Mouse (Mus musculus) embryonic facial prominence, embryonic 13.5 days (tissue): ENCODE data around the gene Myrf. TPM values are rescaled to one million over a fixed set of nuclear protein-coding genes. Genes with fewer than 3 reads are reported as not detected.
A peak's percentile ranks its signal among the peaks of the same experiment; 100 is the strongest.

Experiments used
- ATAC-seq: fragments of 200-750 bp; cut with Nextera tagmentation; 2 replicates; pipeline ENCODE4 v1.8.0; 2017; ENCODE audit warnings: low read depth; ENCODE audit not compliant: insufficient number of reproducible peaks, insufficient read depth, low FRiP score, low TSS enrichment
- H3K27ac ChIP-seq: fragments of 300-500 bp; sonication (generic); 2 replicates; pipeline ENCODE4 v1.5.1; 2015; ENCODE audit warnings: moderate library complexity, mild to moderate bottlenecking, inconsistent platforms
- H3K27me3 ChIP-seq: fragments of 300-500 bp; sonication (generic); 2 replicates; pipeline ENCODE4 v1.6.1; 2015; ENCODE audit warnings: mild to moderate bottlenecking, inconsistent platforms
- H3K36me3 ChIP-seq: fragments of 300-500 bp; sonication (generic); 2 replicates; pipeline ENCODE4 v1.6.1; 2015; ENCODE audit warnings: mild to moderate bottlenecking, inconsistent platforms
- H3K4me1 ChIP-seq: fragments of 300-500 bp; sonication (generic); 2 replicates; pipeline ENCODE4 v1.6.1; 2015; ENCODE audit warnings: inconsistent platforms
- H3K4me2 ChIP-seq: fragments of 300-500 bp; sonication (generic); 2 replicates; pipeline ENCODE4 v1.6.1; 2015; ENCODE audit warnings: moderate library complexity, mild to moderate bottlenecking, inconsistent platforms
- H3K4me3 ChIP-seq: fragments of 300-500 bp; sonication (generic); 2 replicates; pipeline ENCODE4 v1.5.1; 2015; ENCODE audit warnings: mild to moderate bottlenecking, inconsistent platforms
- H3K9ac ChIP-seq: fragments of 300-500 bp; sonication (generic); 2 replicates; pipeline ENCODE4 v1.6.1; 2015; ENCODE audit warnings: mild to moderate bottlenecking, inconsistent platforms
- H3K9me3 ChIP-seq: fragments of 300-500 bp; sonication (generic); 2 replicates; pipeline ENCODE4 v1.6.1; 2016; ENCODE audit warnings: inconsistent platforms
- WGBS: fragments of 180-500 bp; shearing (Covaris S2); methylation state at CpG from one replicate; pipeline ENCODE4 v1.1.7; 2015; ENCODE audit warnings: mixed read lengths; 5-methylcytosine and 5-hydroxymethylcytosine counted together
- polyA plus RNA-seq: library from polyadenylated mRNA; unstranded; fragments of >200 nt; fragmentation: Nextera tagmentation; extraction: Ambion mirVana; gene quantifications from 2 replicates; pipeline ENCODE4 v1.2.1, GENCODE M21; 2015

Myrf gene
- polyA plus RNA-seq, 1 experiment from 2014 or later = 0.91 TPM

DNA sequence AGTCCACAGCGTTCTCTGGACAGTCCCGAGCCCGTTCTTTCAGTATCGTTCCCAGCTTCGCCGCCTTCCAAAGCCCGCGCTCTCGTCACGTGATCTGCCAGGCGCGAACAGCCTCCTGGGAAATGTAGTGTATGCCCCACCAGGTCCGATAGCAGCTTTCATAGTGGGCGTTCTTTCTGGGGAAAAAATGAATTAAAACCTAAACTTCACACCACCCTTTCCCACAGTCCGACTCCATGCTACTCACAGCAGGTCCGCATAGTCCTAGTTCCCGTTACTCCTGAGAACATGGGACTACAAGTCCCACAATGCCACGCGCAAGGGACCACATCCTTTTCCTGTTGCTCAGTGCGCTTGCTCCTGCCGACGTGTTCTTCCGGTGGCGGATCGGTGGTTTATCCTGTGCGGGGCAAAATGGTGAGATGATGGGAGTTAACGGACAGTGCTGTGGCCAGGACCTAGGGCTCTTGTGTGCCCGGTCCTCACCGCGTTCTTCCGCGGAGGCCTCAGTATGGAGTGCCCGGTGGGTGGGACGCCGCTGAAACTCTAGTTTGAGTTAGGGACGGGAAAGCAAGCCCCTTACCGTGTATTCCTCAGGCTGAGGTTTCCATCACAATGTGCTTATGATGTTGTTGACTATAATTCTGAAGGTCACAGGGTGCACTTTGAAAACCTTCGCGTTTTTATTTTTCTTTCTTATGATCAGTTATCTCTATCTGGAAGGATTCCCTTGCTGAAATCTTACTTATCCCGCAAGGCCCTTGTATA, 36.5 kb downstream of the Myrf start, which contains the start of the genes Tmem258 and Fen1:
Gene Tmem258 (plus strand): TSS at position 167 of the 768 bp plus-strand sequence.
Gene Fen1 (minus strand): TSS at position 322 of the 768 bp plus-strand sequence.
- H3K4me2 ChIP-seq = peak within 1 kb of the TSS; percentile 90
- no peaks in the 10 kb centered on the region for H3K9me3 ChIP-seq
- 0% methylated on average over 40 of the region's 40 CpGs for WGBS

DNA sequence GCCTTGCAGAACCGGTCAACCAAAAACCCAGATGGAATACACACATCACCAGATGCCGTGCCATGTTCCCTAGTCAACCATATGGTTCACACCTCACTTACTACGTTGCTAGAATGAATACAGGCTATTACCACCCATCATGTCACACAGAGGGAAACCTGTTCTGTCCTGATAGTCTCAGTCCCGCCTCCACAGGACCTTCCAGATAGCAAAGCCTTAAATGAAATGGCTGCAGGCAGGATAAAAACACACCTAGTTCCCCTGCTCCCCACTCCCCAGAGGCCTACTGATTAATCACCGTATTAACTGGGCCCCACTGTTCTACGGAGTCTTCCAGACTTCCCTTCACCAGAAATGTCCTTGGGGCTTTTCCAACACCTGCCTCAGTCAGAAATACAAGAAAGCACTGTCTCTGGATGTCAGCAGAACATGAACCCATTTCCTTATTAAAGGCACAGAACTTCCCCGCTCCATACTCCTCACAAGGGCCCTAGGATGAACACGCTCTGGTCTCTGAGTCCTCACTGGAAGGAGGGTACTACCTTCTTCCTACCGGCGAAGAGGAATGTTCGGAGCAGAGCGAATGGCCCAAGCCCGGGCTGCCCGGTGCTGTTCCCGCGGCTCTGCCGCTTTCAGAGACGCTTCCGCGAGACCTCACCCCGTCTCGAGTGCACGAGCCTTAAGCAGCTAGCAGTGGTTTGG, 37.3 kb downstream of the Myrf start:
- Histone ChIP-seq H3K27ac (peak overlapping the region; percentile 83), H3K36me3 (peaks cover 54% of the 10 kb centered on the region), H3K4me2 (peak overlapping the region; percentile 90), H3K9me3 (no peaks in the 10 kb centered on the region), H3K9ac (peak overlapping the region; percentile 93), H3K27me3 (no peaks in the 10 kb centered on the region), H3K4me1 (peaks cover 17% of the 10 kb centered on the region), H3K4me3 (peak overlapping the region; percentile 90)
- ATAC-seq = peak; percentile 29; the same call in 1 of the 2 replicates
- 2% methylated on average over 23 of the region's 23 CpGs for WGBS

More for the DNA sequence above, 36.5 kb downstream of the Myrf start, which contains the start of the genes Tmem258 and Fen1:
- Histone ChIP-seq H3K9ac (peak within 1 kb of the TSS; percentile 93), H3K4me3 (peak within 1 kb of the TSS; percentile 90), H3K27ac (peak within 1 kb of the TSS; percentile 83), H3K27me3 (no peaks in the 10 kb centered on the region), H3K36me3 (peaks cover 61% of the 10 kb centered on the region), H3K4me1 (peaks cover 17% of the 10 kb centered on the region)
- ATAC-seq = peak; percentile 84

DNA sequence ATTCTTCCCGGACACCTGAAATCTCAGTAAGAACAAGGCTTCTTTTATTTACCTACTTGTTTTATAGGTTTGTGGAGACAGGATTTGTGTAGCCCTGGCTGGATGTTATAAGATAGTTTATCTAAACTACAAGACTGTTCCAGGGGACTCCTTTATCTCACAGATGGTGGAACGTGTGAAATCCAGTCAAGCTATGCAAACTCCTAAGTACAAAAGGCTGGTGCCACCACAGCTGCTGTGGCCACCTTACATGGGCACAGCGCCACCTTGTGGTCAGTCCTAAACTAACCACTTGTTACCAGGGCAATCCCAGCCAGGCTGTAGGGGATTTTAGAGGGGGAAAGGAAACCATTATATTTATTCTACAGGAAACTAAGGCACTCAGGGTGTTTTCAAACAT, 41.8 kb downstream of the Myrf start:
- ATAC-seq = no peak
- Histone ChIP-seq H3K9ac (no peak overlapping the region), H3K27me3 (no peaks in the 10 kb centered on the region), H3K4me2 (no peak overlapping the region), H3K27ac (no peak overlapping the region), H3K4me3 (no peak overlapping the region), H3K4me1 (peaks cover 8% of the 10 kb centered on the region), H3K9me3 (no peaks in the 10 kb centered on the region), H3K36me3 (peaks cover 67% of the 10 kb centered on the region)
- 30% methylated on average over 3 of the region's 3 CpGs for whole genome bisulfite sequencing

- H3K27me3 ChIP-seq = no peaks in the 10 kb centered on the region
- peaks cover 8% of the 10 kb centered on the region for H3K4me1 ChIP-seq
- WGBS = 80% methylated on average over 2 of the region's 2 CpGs
- no peak for ATAC-seq
- no peaks in the 10 kb centered on the region for H3K9me3 ChIP-seq
- no peak overlapping the region for H3K9ac ChIP-seq
- no peak overlapping the region for H3K4me2 ChIP-seq
- H3K4me3 ChIP-seq = no peak overlapping the region
- no peak overlapping the region for H3K27ac ChIP-seq
- peaks cover 71% of the 10 kb centered on the region for H3K36me3 ChIP-seq
These were observed 42.3 kb downstream of the Myrf start for GRCm38 (mm10) chr19:10198286-10198685.

GRCm38 (mm10) chr19:10197130-10197529, 43.4 kb downstream of the Myrf start:
- no peak for ATAC-seq
- WGBS = 86% methylated on average over 4 of the region's 4 CpGs
- no peak overlapping the region for H3K9ac ChIP-seq

GRCm38 (mm10) chr19:10195252-10195651, 45.3 kb downstream of the Myrf start:
- Histone ChIP-seq H3K27me3 (no peaks in the 10 kb centered on the region), H3K27ac (no peak overlapping the region), H3K9me3 (no peaks in the 10 kb centered on the region), H3K4me3 (no peak overlapping the region), H3K4me1 (no peaks in the 10 kb centered on the region), H3K36me3 (peaks cover 86% of the 10 kb centered on the region), H3K9ac (no peak overlapping the region), H3K4me2 (no peak overlapping the region)
- 75% methylated on average over 5 of the region's 5 CpGs for WGBS
- no peak for ATAC-seq

More at GRCm38 (mm10) chr19:10197130-10197529, 43.4 kb downstream of the Myrf start:
- peaks cover 83% of the 10 kb centered on the region for H3K36me3 ChIP-seq
- H3K4me1 ChIP-seq = no peaks in the 10 kb centered on the region
- no peak overlapping the region for H3K4me2 ChIP-seq
- no peak overlapping the region for H3K4me3 ChIP-seq
- H3K27ac ChIP-seq = no peak overlapping the region
- H3K27me3 ChIP-seq = no peaks in the 10 kb centered on the region
- no peaks in the 10 kb centered on the region for H3K9me3 ChIP-seq

DNA sequence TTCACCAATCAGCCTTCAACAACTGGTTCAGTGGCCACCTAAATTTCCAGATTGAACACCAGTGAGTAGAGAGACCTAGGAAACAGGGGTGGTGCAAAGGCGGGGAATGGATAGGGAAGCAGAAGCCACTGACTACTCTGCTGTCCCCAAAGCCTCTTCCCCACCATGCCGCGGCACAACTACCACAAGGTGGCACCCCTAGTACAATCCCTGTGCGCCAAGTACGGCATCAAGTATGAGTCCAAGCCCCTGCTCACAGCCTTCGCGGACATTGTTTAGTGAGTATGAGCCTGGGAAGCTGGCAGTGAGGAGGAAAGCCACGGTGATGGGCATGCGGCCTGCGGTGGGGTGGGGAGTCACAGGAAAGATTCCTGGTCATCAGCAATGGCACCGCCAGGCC, 46.2 kb downstream of the Myrf start:
- Histone ChIP-seq H3K4me1 (no peaks in the 10 kb centered on the region), H3K4me2 (no peak overlapping the region), H3K4me3 (no peak overlapping the region), H3K9ac (no peak overlapping the region), H3K27me3 (no peaks in the 10 kb centered on the region), H3K36me3 (peaks cover 86% of the 10 kb centered on the region), H3K9me3 (no peaks in the 10 kb centered on the region), H3K27ac (no peak overlapping the region)
- WGBS = 86% methylated on average over 11 of the region's 11 CpGs
- no peak for ATAC-seq

DNA sequence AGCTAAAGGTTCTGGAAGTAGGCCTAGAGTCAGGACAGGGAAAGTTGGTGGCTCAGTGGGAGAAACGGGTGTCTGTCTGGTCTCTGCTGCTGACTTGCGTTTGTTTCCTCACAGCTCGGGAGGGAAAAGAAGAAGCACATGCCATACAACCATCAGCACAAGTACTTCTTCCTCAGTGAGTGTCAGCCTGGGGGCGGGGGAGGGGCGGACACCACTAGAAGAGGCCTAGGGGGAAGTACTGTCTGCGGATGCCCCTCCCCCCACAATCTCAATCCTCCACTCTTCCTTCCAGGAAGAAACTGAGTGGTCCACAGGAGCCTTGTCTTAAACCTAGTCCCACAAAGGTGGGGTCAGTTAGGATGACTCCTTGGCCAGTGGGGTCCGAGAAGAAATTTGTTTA, 49.2 kb downstream of the Myrf start:
- 70% methylated on average over 7 of the region's 7 CpGs for WGBS
- Histone ChIP-seq H3K9ac (no peak overlapping the region), H3K27me3 (no peaks in the 10 kb centered on the region), H3K4me2 (no peak overlapping the region), H3K4me3 (no peak overlapping the region), H3K36me3 (peaks cover 100% of the 10 kb centered on the region), H3K9me3 (no peaks in the 10 kb centered on the region), H3K4me1 (peaks cover 15% of the 10 kb centered on the region), H3K27ac (no peak overlapping the region)
- no peak for ATAC-seq

- WGBS = 45% methylated on average over 2 of the region's 2 CpGs
- ATAC-seq = no peak
- Histone ChIP-seq H3K9me3 (no peaks in the 10 kb centered on the region), H3K27me3 (no peaks in the 10 kb centered on the region), H3K4me1 (peaks cover 15% of the 10 kb centered on the region), H3K9ac (no peak overlapping the region), H3K4me2 (no peak overlapping the region), H3K36me3 (peaks cover 100% of the 10 kb centered on the region), H3K4me3 (no peak overlapping the region), H3K27ac (no peak overlapping the region)
These were observed 49.8 kb downstream of the Myrf start for GRCm38 (mm10) chr19:10190796-10191195.

- ATAC-seq = no peak
These were observed 50.6 kb downstream of the Myrf start for GRCm38 (mm10) chr19:10189940-10190339.

GRCm38 (mm10) chr19:10189022-10189421, 51.5 kb downstream of the Myrf start:
- Histone ChIP-seq H3K27me3 (no peaks in the 10 kb centered on the region), H3K4me3 (no peak overlapping the region), H3K4me1 (peaks cover 31% of the 10 kb centered on the region), H3K9me3 (no peaks in the 10 kb centered on the region), H3K4me2 (no peak overlapping the region), H3K36me3 (peaks cover 93% of the 10 kb centered on the region), H3K27ac (no peak overlapping the region), H3K9ac (no peak overlapping the region)
- no peak for ATAC-seq
- 95% methylated on average over 6 of the region's 6 CpGs for whole genome bisulfite sequencing

More at GRCm38 (mm10) chr19:10189940-10190339, 50.6 kb downstream of the Myrf start:
- H3K27ac ChIP-seq = no peak overlapping the region
- H3K4me1 ChIP-seq = peaks cover 22% of the 10 kb centered on the region
- no peaks in the 10 kb centered on the region for H3K27me3 ChIP-seq
- H3K9me3 ChIP-seq = no peaks in the 10 kb centered on the region
- no peak overlapping the region for H3K4me2 ChIP-seq
- no peak overlapping the region for H3K4me3 ChIP-seq
- H3K9ac ChIP-seq = no peak overlapping the region
- peaks cover 100% of the 10 kb centered on the region for H3K36me3 ChIP-seq
- WGBS = 91% methylated on average over 8 of the region's 8 CpGs
